Mouse (Mus musculus) forebrain, embryonic 16.5 days (tissue): ENCODE data around the gene Vapa. TPM values are rescaled to one million over a fixed set of nuclear protein-coding genes. Genes with fewer than 3 reads are reported as not detected.
"Not testable (repeated sequence)": the region's sequence is repeated elsewhere in the genome, so short reads cannot be mapped to it uniquely, and the experiment has no call there.

Experiments
- ATAC-seq: fragments of 200-750 bp; cut with Nextera tagmentation; 2 replicates; pipeline ENCODE4 v1.8.0; 2017; ENCODE audit warnings: mild to moderate bottlenecking, moderate library complexity
- H3K27ac ChIP-seq: fragments of 300-500 bp; sonication (generic); 2 replicates; pipeline ENCODE4 v1.5.1; 2014; ENCODE audit warnings: low read length, control low read depth
- H3K27me3 ChIP-seq: fragments of 300-500 bp; sonication (generic); replicated peaks from 2 replicates; pipeline ENCODE4 v1.6.1; 2014; ENCODE audit warnings: low read length; ENCODE audit not compliant: control insufficient read depth, insufficient read depth
- H3K36me3 ChIP-seq: fragments of 300-500 bp; sonication (generic); 2 replicates; pipeline ENCODE4 v1.6.1; 2014; ENCODE audit not compliant: control insufficient read depth, insufficient read depth
- H3K4me1 ChIP-seq: fragments of 300-500 bp; sonication (generic); replicated peaks from 2 replicates; pipeline ENCODE4 v1.6.1; 2014; ENCODE audit warnings: low read length; ENCODE audit not compliant: control insufficient read depth, insufficient read depth
- H3K4me2 ChIP-seq: fragments of 300-500 bp; sonication (generic); 2 replicates; pipeline ENCODE4 v1.6.1; 2014; ENCODE audit warnings: mild to moderate bottlenecking, low read length, control low read depth
- H3K4me3 ChIP-seq: fragments of 300-500 bp; sonication (generic); replicated peaks from 2 replicates; pipeline ENCODE4 v1.5.1; 2014; ENCODE audit warnings: mild to moderate bottlenecking, low read length, control low read depth
- H3K9ac ChIP-seq: fragments of 300-500 bp; sonication (generic); replicated peaks from 2 replicates; pipeline ENCODE4 v1.6.1; 2014; ENCODE audit warnings: low read depth, low read length, control low read depth
- H3K9me3 ChIP-seq: fragments of 300-500 bp; sonication (generic); 2 replicates; pipeline ENCODE4 v1.6.1; 2016; ENCODE audit warnings: low read length; ENCODE audit not compliant: control insufficient read depth
- WGBS: fragments of 180-500 bp; shearing (Covaris S2); extraction: QIAGEN DNeasy Blood & Tissue Kit; methylation state at CpG from one replicate; pipeline ENCODE4 v1.1.7; 2014; 5-methylcytosine and 5-hydroxymethylcytosine counted together
- polyA plus RNA-seq: library from polyadenylated mRNA; unstranded; fragments of >200 nt; fragmentation: Nextera tagmentation; extraction: Ambion mirVana; gene quantifications from 2 replicates; pipeline ENCODE4 v1.2.1, GENCODE M21; 2015

Vapa gene
- polyA plus RNA-seq, 1 experiment from 2014 or later: 241 TPM

DNA sequence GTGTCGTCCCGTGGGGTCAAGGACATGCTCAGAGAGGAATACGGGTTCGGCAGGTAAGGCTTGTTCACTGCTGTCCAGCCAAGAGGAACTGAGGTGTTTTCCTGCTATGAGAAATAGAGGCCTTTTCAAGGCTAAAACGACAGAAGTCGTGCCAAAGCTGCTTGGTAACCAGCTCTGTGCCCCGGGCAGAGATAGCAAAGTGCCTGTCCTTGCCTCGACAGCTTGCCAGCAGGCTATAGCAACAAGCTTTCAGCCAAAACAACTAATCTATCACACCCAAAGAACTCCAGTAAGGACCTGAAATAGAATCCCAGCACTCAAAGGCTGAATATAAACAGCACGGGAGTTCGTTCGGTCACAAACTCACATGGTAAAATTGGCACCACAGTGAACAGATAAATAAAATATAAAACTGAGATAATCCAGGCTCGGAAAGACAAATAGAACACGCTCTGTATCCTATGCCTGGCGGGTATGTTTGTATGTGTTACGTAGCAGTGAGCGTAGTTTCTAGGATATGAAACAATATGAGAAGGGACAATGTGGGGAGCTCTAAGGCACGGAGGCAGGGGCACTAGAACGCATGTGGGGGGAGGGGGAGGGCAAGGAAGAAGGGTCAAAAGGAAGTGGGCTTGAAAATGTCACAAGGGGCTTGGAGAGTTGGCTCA lies 64.5 kb downstream of the Vapa start:
- Histone ChIP-seq H3K4me3 (no peak overlapping the region), H3K4me1 (no peaks in the 10 kb centered on the region), H3K36me3 (no peaks in the 10 kb centered on the region), H3K27ac (no peak overlapping the region), H3K9me3 (no peaks in the 10 kb centered on the region), H3K9ac (no peak overlapping the region), H3K27me3 (no peaks in the 10 kb centered on the region), H3K4me2 (no peak overlapping the region)
- 54% methylated on average over 18 of the region's 18 CpGs for WGBS
- peak; percentile 58 for ATAC-seq

DNA sequence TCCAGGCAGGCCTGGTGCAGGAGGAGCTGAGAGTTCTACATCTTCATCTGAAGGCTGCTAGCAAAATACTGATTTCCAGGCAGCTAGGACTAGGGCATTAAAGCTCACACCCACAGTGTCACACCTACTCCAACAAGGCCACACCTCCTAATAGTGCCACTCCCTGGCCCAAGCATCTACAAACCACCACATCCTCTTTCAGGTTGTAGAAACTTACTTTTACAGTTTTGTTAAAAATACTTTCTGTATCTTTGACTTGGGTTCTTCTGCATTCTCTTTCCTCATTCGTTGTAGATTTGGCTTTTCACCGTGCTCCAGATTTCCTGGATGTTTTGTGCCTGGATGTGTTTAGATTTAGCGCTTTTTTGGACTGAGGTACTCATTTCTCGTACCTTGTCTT lies 67.1 kb downstream of the Vapa start:
- not testable (repeated sequence) for H3K9me3 ChIP-seq, H3K4me3 ChIP-seq, H3K27me3 ChIP-seq, H3K4me1 ChIP-seq, ATAC-seq, H3K36me3 ChIP-seq, H3K27ac ChIP-seq, H3K9ac ChIP-seq, H3K4me2 ChIP-seq
- WGBS: 94% methylated on average over 4 of the region's 4 CpGs

DNA sequence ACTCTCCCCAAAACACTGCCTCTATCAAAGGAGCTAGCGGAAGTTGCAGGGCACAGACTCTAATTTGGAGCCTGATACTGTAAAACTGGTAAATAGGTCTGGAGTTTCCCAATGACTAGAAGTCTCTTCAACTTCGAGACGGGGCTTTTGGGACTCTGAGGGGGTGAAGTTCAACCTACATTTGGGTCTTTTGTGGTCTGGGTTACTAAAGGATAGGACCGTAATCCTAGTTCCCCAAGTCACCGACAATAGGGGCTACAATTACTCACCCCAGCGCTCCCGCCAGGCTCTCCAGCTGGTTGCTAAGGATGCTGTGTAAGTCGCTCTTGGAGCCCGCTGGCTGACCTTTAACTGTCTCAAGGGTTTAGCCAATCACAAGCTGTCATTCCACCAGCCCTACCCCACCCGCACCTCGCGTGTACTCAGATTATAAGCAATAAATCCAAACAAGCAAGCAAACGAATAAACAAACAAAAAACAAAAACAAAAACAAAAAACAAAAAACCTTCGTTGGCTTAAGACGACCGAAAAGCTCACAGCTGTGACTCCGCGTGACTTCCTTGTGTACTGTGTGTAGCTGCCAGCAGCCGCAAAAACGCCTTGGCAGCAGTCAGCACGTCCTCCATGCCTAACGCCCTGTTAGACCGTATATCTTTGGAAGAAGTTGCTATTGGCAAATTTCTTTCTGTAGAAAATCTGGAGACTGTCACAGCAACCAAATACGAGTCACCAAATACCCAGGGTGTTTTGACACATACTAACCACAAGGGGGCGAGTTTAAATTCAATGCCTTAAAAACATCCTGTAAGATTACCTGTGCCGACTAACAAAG lies 72.7 kb downstream of the Vapa start, which contains the start of gene Tmem232:
TSS of gene Tmem232 (minus strand) at position 342 of the 832 bp plus-strand sequence.
- Histone ChIP-seq H3K9me3 (no peaks in the 10 kb centered on the region), H3K27ac (no peak within 1 kb of the TSS), H3K36me3 (no peaks in the 10 kb centered on the region), H3K4me3 (peak within 1 kb of the TSS; percentile 36), H3K27me3 (no peaks in the 10 kb centered on the region), H3K9ac (0 out of 2 replicates have a peak within 1 kb of the TSS, but pooled peaks have one; percentile 25), H3K4me2 (peak within 1 kb of the TSS; percentile 66), H3K4me1 (0 out of 2 replicates have a peak, but pooled peaks cover 3% of the 10 kb centered on the region)
- peak; percentile 95 for ATAC-seq
- 14% methylated on average over 26 of the region's 26 CpGs for WGBS

DNA sequence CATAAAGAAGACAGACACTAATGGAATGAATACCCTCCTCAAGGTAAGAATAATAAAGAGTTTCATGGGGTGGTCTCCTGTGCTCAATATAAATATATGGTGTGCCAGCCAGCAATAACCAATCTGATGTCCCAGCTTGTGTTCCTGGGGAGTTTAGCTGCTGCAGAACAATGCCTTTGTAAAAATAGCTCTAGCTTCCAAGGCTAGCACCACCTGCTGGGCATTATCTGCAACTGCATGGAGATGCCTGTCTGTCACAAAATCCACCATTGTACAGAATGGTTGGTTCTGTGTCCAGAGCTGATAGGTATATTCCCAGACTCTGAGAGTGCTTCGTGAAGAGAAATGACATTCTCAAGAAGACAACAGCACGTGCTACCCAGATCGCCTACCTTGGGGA lies 77.2 kb downstream of the Vapa start:
- no peaks in the 10 kb centered on the region for H3K9me3 ChIP-seq
- no peak overlapping the region for H3K4me3 ChIP-seq
- peak; percentile 31; the same call in 1 of the 2 replicates for ATAC-seq
- H3K4me1 ChIP-seq: 0 out of 2 replicates have a peak, but pooled peaks cover 3% of the 10 kb centered on the region
- WGBS: 26% methylated on average over 3 of the region's 3 CpGs
- no peak overlapping the region for H3K4me2 ChIP-seq
- no peaks in the 10 kb centered on the region for H3K27me3 ChIP-seq
- H3K9ac ChIP-seq: no peak overlapping the region
- no peak overlapping the region for H3K27ac ChIP-seq
- no peaks in the 10 kb centered on the region for H3K36me3 ChIP-seq

DNA sequence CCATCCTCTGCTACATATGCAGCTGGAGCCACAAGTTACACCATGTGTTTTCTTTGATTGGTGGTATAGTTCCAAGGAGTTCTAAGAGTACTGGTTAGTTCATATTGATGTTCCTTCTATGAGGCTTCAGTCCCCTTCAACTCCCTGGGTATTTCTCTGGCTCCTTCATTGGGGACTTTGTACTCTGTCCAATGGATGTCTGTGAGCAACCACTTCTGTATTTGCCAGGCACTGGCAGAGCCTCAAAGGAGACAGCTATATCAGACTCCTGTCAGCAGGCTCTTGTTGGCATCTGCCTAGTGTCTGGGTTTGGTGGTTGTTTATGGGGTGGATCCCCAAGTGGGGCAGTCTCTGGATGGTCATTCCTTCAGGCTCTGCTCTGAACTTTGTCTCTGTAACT lies 81.0 kb downstream of the Vapa start:
- not testable (repeated sequence) for H3K9ac ChIP-seq, ATAC-seq, H3K9me3 ChIP-seq, H3K4me2 ChIP-seq, H3K36me3 ChIP-seq, H3K4me3 ChIP-seq, H3K4me1 ChIP-seq, H3K27ac ChIP-seq, H3K27me3 ChIP-seq

Other genes with a start within 250 kb of the Vapa start
- gene Tmem232, start 72.8 kb downstream of the Vapa start, polyA plus RNA-seq: 0.49 and 0.57 TPM in 2 replicates
- gene Txndc2, start 28.6 kb upstream of the Vapa start, polyA plus RNA-seq: 0.11 TPM in 1 of 2 replicates, not detected in the other
- 73.5 and 83.6 TPM in 2 replicates for gene Rab31, start 159.2 kb upstream of the Vapa start, polyA plus RNA-seq
- gene Ppp4r1, start 169.0 kb upstream of the Vapa start, polyA plus RNA-seq: 47.8 and 54.6 TPM in 2 replicates